Mouse (Mus musculus) erythroblast, embryonic 14.5 days (primary cell): ENCODE measurements at regions not wholly inside any gene's neighbourhood (a gene's known extent, or its start where the extent isn't known, plus 50 kb on each side); places are given as distances from the start of the nearest gene placed in this dataset.

Source experiments
- GATA1 ChIP-seq: IDR thresholded peaks from 2 replicates; pipeline ENCODE4 v1.6.1; 2012; ENCODE audit warnings: low read length, inconsistent platforms, mixed read lengths
- TAL1 ChIP-seq: IDR thresholded peaks from 3 replicates; pipeline ENCODE4 v1.6.1; 2012; ENCODE audit warnings: low read length, inconsistent platforms, mixed read lengths

DNA sequence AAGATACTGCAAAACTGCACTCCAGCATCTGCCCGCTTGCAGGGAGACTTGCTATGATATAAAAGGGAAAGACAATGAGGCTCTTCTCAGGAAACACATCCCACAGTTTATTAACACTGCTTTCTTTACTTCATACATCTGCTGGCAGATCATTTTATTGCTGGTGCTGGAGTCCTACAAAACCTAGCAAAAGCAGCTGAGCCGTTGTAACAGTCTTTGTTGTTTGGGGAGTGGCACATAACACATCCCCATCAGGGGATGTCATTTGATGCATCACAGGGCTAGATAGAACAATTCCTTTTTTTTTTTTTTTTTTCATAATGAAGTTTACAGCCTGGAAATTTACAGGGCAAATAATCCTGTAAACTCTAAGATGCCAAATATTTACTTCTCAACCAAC, 742.2 kb downstream of the Epha4 start:
- no peak for TF ChIP-seq GATA1
- TF ChIP-seq TAL1: no peak
